Mouse (Mus musculus) midbrain, postnatal 0 days (tissue): Measurements from ENCODE around the gene Gpr18. TPM values are rescaled to one million over a fixed set of nuclear protein-coding genes. Genes with fewer than 3 reads are reported as not detected.
"Not testable (repeated sequence)": the region's sequence is repeated elsewhere in the genome, so short reads cannot be mapped to it uniquely, and the experiment has no call there.

Experiments
- ATAC-seq: fragments of 200-750 bp; cut with Nextera tagmentation; 2 replicates; pipeline ENCODE4 v1.8.0; 2017; ENCODE audit warnings: moderate number of reproducible peaks, mild to moderate bottlenecking, moderate TSS enrichment, moderate library complexity; ENCODE audit not compliant: low FRiP score
- DNase-seq: peaks from one replicate; pipeline ENCODE4 v3.0.0-alpha.2; 2015; ENCODE audit warnings: low spot score
- H3K27ac ChIP-seq: fragments of 300-500 bp; sonication (generic); 2 replicates; pipeline ENCODE4 v1.5.1; 2014; ENCODE audit warnings: low read depth, mild to moderate bottlenecking, low read length, mixed read lengths
- H3K27me3 ChIP-seq: fragments of 300-500 bp; sonication (generic); 2 replicates; pipeline ENCODE4 v1.6.1; 2014; ENCODE audit warnings: low read length, control low read depth, mixed read lengths; ENCODE audit not compliant: insufficient read depth
- H3K36me3 ChIP-seq: fragments of 300-500 bp; sonication (generic); 2 replicates; pipeline ENCODE4 v1.6.1; 2014; ENCODE audit warnings: low read length, control low read depth, mixed read lengths; ENCODE audit not compliant: insufficient read depth
- H3K4me1 ChIP-seq: fragments of 300-500 bp; sonication (generic); 2 replicates; pipeline ENCODE4 v1.6.1; 2014; ENCODE audit warnings: mild to moderate bottlenecking, control low read depth, antibody characterized with exemption, low read length, mixed read lengths; ENCODE audit not compliant: insufficient read depth
- H3K4me2 ChIP-seq: fragments of 300-500 bp; sonication (generic); 2 replicates; pipeline ENCODE4 v1.6.1; 2014; ENCODE audit warnings: low read depth, mild to moderate bottlenecking, low read length, mixed read lengths; ENCODE audit not compliant: poor library complexity, severe bottlenecking
- H3K4me3 ChIP-seq: fragments of 300-500 bp; sonication (generic); 2 replicates; pipeline ENCODE4 v1.5.1; 2014; ENCODE audit warnings: low read depth, mild to moderate bottlenecking, low read length, moderate library complexity
- H3K9ac ChIP-seq: fragments of 300-500 bp; sonication (generic); replicated peaks from 2 replicates; pipeline ENCODE4 v1.6.1; 2014; ENCODE audit warnings: mild to moderate bottlenecking, low read length, moderate library complexity, mixed read lengths; ENCODE audit not compliant: poor library complexity, severe bottlenecking
- H3K9me3 ChIP-seq: fragments of 300-500 bp; sonication (generic); 2 replicates; pipeline ENCODE4 v1.6.1; 2016; ENCODE audit warnings: low read length, control low read depth
- CTCF ChIP-seq: IDR thresholded peaks from 2 replicates; pipeline ENCODE4 v1.5.1; 2016; ENCODE audit warnings: antibody characterized with exemption, mild to moderate bottlenecking
- WGBS: fragments of 180-500 bp; shearing (Covaris S2); extraction: QIAGEN DNeasy Blood & Tissue Kit; methylation state at CpG from one replicate; pipeline ENCODE4 v1.1.7; 2014; 5-methylcytosine and 5-hydroxymethylcytosine counted together
- polyA plus RNA-seq: library from polyadenylated mRNA; unstranded; fragments of >200 nt; fragmentation: Nextera tagmentation; extraction: Ambion mirVana; gene quantifications from 2 replicates; pipeline ENCODE4 v1.2.1, GENCODE M21; 2015
- total RNA-seq: library from RNA; depleted of rRNA; stranded (reverse); fragments of >200 nt; gene quantifications from 2 replicates; pipeline ENCODE4 v1.2.3, GENCODE M21; 2014

Gene Gpr18
- total and polyA plus RNA-seq, 2 experiments from 2014 or later: 0.10 TPM; not detected in 1

- no peak overlapping the region for H3K9ac ChIP-seq
- no peaks in the 10 kb centered on the region for H3K9me3 ChIP-seq
- 87% methylated on average over 2 of the region's 2 CpGs for WGBS
- no peaks in the 10 kb centered on the region for H3K36me3 ChIP-seq
- H3K4me2 ChIP-seq: no peak overlapping the region
- H3K27me3 ChIP-seq: no peaks in the 10 kb centered on the region
- no peak overlapping the region for H3K4me3 ChIP-seq
- no peaks in the 10 kb centered on the region; the same call in 1 of the 2 replicates for H3K4me1 ChIP-seq
- ATAC-seq (no peak), DNase-seq (no peak)
- no peak overlapping the region for H3K27ac ChIP-seq
- no peak for TF ChIP-seq CTCF
Observed at GRCm38 (mm10) chr14:121876860-121877259, 38.7 kb downstream of the Gpr18 start.

GRCm38 (mm10) chr14:121876190-121876589 is 39.4 kb downstream of the Gpr18 start:
- not testable (repeated sequence) for ATAC-seq, H3K4me3 ChIP-seq, H3K27ac ChIP-seq, H3K9ac ChIP-seq, H3K27me3 ChIP-seq, H3K4me2 ChIP-seq, H3K36me3 ChIP-seq, H3K9me3 ChIP-seq, H3K4me1 ChIP-seq, DNase-seq
- WGBS: 70% methylated on average over 2 of the region's 2 CpGs

GRCm38 (mm10) chr14:121873646-121874045 is 41.9 kb downstream of the Gpr18 start:
- 88% methylated on average over 4 of the region's 4 CpGs for WGBS

GRCm38 (mm10) chr14:121873172-121873571 is 42.4 kb downstream of the Gpr18 start:
- Histone ChIP-seq H3K36me3 (no peaks in the 10 kb centered on the region), H3K4me3 (no peak overlapping the region), H3K27ac (no peak overlapping the region), H3K4me2 (no peak overlapping the region), H3K9ac (no peak overlapping the region), H3K27me3 (no peaks in the 10 kb centered on the region), H3K4me1 (no peaks in the 10 kb centered on the region), H3K9me3 (no peaks in the 10 kb centered on the region)
- no peak for ATAC-seq
- TF ChIP-seq CTCF: no peak
- WGBS: 75% methylated on average over 2 of the region's 2 CpGs
- no peak for DNase-seq

More at GRCm38 (mm10) chr14:121873646-121874045, 41.9 kb downstream of the Gpr18 start:
- no peak overlapping the region for H3K9ac ChIP-seq
- no peaks in the 10 kb centered on the region for H3K4me1 ChIP-seq
- no peak for TF ChIP-seq CTCF
- H3K9me3 ChIP-seq: no peaks in the 10 kb centered on the region
- ATAC-seq (no peak), DNase-seq (no peak)
- H3K36me3 ChIP-seq: no peaks in the 10 kb centered on the region
- H3K27me3 ChIP-seq: no peaks in the 10 kb centered on the region
- no peak overlapping the region for H3K4me3 ChIP-seq
- no peak overlapping the region for H3K27ac ChIP-seq
- H3K4me2 ChIP-seq: no peak overlapping the region

GRCm38 (mm10) chr14:121872760-121873159 is 42.8 kb downstream of the Gpr18 start:
- ATAC-seq: no peak
- no peaks in the 10 kb centered on the region for H3K9me3 ChIP-seq
- H3K4me1 ChIP-seq: no peaks in the 10 kb centered on the region
- H3K4me3 ChIP-seq: no peak overlapping the region
- TF ChIP-seq CTCF: no peak
- no peaks in the 10 kb centered on the region for H3K27me3 ChIP-seq
- H3K4me2 ChIP-seq: no peak overlapping the region
- no peak overlapping the region for H3K27ac ChIP-seq
- H3K9ac ChIP-seq: no peak overlapping the region
- no peak for DNase-seq
- no peaks in the 10 kb centered on the region for H3K36me3 ChIP-seq
- WGBS: 90% methylated on average over 1 of the region's 1 CpGs

GRCm38 (mm10) chr14:121869111-121869510 is 46.5 kb downstream of the Gpr18 start:
- no peak overlapping the region for H3K4me2 ChIP-seq
- H3K9me3 ChIP-seq: no peaks in the 10 kb centered on the region
- no peaks in the 10 kb centered on the region for H3K36me3 ChIP-seq
- DNase-seq: no peak
- H3K27ac ChIP-seq: no peak overlapping the region
- no peaks in the 10 kb centered on the region for H3K4me1 ChIP-seq
- no peaks in the 10 kb centered on the region for H3K27me3 ChIP-seq
- no peak overlapping the region for H3K9ac ChIP-seq
- 53% methylated on average over 1 of the region's 1 CpGs for WGBS
- no peak for TF ChIP-seq CTCF
- no peak overlapping the region for H3K4me3 ChIP-seq
- no peak for ATAC-seq
